Mouse (Mus musculus) brain, embryonic 14.5 days (tissue): ENCODE measurements around the gene 4930452B06Rik.

Experiments used
- CTCF ChIP-seq: fragments of 200-500 bp; IDR thresholded peaks from 2 replicates; pipeline ENCODE4 v1.5.1; 2012; ENCODE audit warnings: inconsistent platforms, mild to moderate bottlenecking, moderate library complexity, borderline replicate concordance; ENCODE audit not compliant: insufficient read depth, insufficient read length; ENCODE audit errors: extremely low read depth
- POLR2A ChIP-seq: fragments of 200-500 bp; IDR thresholded peaks from 2 replicates; pipeline ENCODE4 v1.6.1; 2012; ENCODE audit warnings: mild to moderate bottlenecking, inconsistent platforms, borderline replicate concordance; ENCODE audit not compliant: poor library complexity, insufficient read depth, insufficient read length, severe bottlenecking; ENCODE audit errors: extremely low read depth

GRCm38 (mm10) chr14:8712674-8713073, 46.6 kb upstream of the 4930452B06Rik start:
- TF ChIP-seq CTCF (no peak), POLR2A (no peak)
